ENCODE assay signal across 1 mouse cellular context in genomic region chr6:94954580-94954979, GRCm38 (mm10).
TF ChIP-seq lines count a peak whose summit lies in the region.

No protein-coding gene starts in this region.

TF ChIP-seq in MEL, 35 proteins besides CTCF, POLR2A, EP300 and RAD21 (continued from another document):
- peak; percentile 88 for TF ChIP-seq USF1 (IDR thresholded peaks at IDR 0.05; ENCODE audit: low read depth, low read length)
